Mouse (Mus musculus): Measurements from ENCODE around the gene Coq3. TPM values are rescaled to one million over a fixed set of nuclear protein-coding genes. Genes with fewer than 3 reads are reported as not detected.
A peak's percentile ranks its signal among the peaks of the same experiment; 100 is the strongest.

Gene Coq3
- total RNA-seq (2021), result 10 to 100 TPM; 13.3 to 14.2 TPM
- long read RNA-seq, experiment 1, transcript Coq3-201 (7 exons, 2,651 nt), result major isoform, 28 of 51 reads
- long read RNA-seq, experiment 1, partial matches to known transcripts, result 20 of 51 reads
- long read RNA-seq, experiment 1, other reads (novel, unspliced or antisense), result 3 of 51 reads
- long read RNA-seq, experiment 2, transcript Coq3-201 (7 exons, 2,651 nt), result major isoform, 23 of 44 reads
- long read RNA-seq, experiment 2, partial matches to known transcripts, result 18 of 44 reads
- long read RNA-seq, experiment 2, other reads (novel, unspliced or antisense), result 3 of 44 reads

- peak; percentile 73 for DNase-seq
Observed at GRCm38 (mm10) chr4:21879565-21880220, at the start of gene Coq3. Gene Coq3 (plus strand): TSS chr4:21879673.

GRCm38 (mm10) chr4:21832844-21833243, 46.6 kb upstream of the Coq3 start:
- no peak for DNase-seq

GRCm38 (mm10) chr4:21847481-21848286, 31.8 kb upstream of the Coq3 start, which contains the start of gene Pnisr:
Gene Pnisr (plus strand): TSS chr4:21847583.
- DNase-seq, result peak; percentile 96

GRCm38 (mm10) chr4:21848287-21848630, 31.2 kb upstream of the Coq3 start:
- DNase-seq, result peak; percentile 92

GRCm38 (mm10) chr4:21857481-21857880, 22.0 kb upstream of the Coq3 start:
- no peak for DNase-seq

- DNase-seq, result no peak
Observed at GRCm38 (mm10) chr4:21865226-21865625, 14.2 kb upstream of the Coq3 start.

GRCm38 (mm10) chr4:21878776-21879175, 697 bp upstream of the Coq3 start:
- DNase-seq, result no peak

- DNase-seq, result no peak
Observed at GRCm38 (mm10) chr4:21882806-21883205, 3.3 kb downstream of the Coq3 start.

- DNase-seq, result no peak
Observed at GRCm38 (mm10) chr4:21885831-21886230, 6.4 kb downstream of the Coq3 start.

- peak; percentile 44 for DNase-seq
Observed at GRCm38 (mm10) chr4:21930971-21931771, 51.7 kb downstream of the Coq3 start, which contains the start of gene Faxc. Gene Faxc (plus strand): TSS chr4:21931329.

GRCm38 (mm10) chr4:21931772-21932630, 52.5 kb downstream of the Coq3 start:
- DNase-seq, result no peak

- no peak for DNase-seq
Observed at GRCm38 (mm10) chr4:21935378-21935777, 55.9 kb downstream of the Coq3 start.

- DNase-seq, result no peak
Observed at GRCm38 (mm10) chr4:21936424-21936823, 57.0 kb downstream of the Coq3 start.

GRCm38 (mm10) chr4:21937890-21938289, 58.4 kb downstream of the Coq3 start:
- no peak for DNase-seq

- no peak for DNase-seq
Observed at GRCm38 (mm10) chr4:21944672-21945071, 65.2 kb downstream of the Coq3 start.

- peak; percentile 22 for DNase-seq
Observed at GRCm38 (mm10) chr4:21951444-21951843, 72.0 kb downstream of the Coq3 start.

- no peak for DNase-seq
Observed at GRCm38 (mm10) chr4:21952255-21952654, 72.8 kb downstream of the Coq3 start.

GRCm38 (mm10) chr4:21957570-21958321, 78.3 kb downstream of the Coq3 start:
- peak; percentile 60 for DNase-seq
